Mouse (Mus musculus) right cerebral cortex, adult 2 months (tissue): ENCODE data around the gene Fgf11.

Experiments
- DNase-seq, 2 experiments: peaks; one replicate each; pipeline ENCODE4 v3.0.0; 2021 to 2022; ENCODE audit warnings: low spot score in 2 of 2

Fgf11 gene

DNA sequence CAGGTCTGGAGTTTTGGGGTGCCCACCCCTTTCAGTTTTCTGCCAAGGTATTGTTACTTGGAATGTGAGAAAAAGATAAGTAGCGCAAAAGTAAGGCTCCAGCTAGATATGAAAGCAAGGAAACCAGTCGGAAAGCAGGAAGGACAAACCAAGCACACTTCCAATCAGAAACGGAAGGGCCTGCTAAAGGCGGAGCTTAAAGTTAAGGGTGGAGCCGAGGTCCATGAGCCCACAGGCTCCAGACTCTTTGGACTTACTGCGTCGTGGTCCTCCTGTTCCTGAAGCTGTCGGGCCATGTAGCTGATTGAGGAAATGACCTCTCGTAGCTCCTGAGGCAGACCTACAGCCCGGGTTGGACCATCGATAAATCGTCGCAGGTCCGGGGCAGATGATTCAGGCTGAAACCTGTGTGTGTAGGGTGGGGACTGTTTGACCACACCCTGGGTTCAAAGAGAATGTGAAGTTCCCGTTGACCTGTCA, 16.8 kb downstream of the Fgf11 start:
- no peak for DNase-seq

DNA sequence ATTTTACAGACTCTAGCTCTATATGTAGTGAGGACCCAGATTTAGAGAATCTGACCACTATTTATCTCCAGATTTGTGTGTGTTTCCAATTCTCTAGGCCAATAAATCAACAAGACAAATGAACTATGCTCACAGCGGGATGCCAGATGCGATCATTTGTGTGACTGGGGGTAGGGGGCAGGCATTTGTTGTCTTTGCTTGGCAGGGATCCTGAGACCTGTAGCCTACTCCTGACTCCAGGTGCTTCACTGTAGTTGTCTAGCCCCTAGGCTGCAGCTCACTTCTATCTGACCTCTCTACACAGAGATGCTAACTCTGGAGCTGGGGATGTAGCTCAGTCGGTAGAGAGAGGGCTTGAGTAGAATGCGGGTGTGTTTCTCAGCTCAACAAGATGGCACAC, 19.8 kb downstream of the Fgf11 start:
- no peak for DNase-seq

DNA sequence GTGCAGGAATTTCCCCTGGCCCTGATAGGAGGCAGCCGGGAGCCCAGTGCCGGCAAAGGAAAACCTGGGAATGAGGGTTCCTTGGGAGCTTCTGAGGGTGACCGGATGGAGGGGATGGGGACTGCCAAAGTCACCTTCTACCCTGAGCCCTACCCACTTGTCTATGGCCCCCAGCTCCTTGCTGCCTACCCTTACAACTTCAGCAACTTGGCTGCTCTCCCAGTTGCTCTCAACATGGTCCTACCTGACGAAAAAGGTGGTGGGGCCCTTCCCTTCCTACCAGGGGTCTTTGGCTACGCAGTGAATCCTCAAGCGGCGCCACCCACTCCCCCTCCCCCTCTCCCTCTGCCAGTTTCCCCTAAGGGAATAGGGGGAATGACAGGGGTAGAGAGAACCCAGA, 22.7 kb downstream of the Fgf11 start:
- no peak for DNase-seq

DNA sequence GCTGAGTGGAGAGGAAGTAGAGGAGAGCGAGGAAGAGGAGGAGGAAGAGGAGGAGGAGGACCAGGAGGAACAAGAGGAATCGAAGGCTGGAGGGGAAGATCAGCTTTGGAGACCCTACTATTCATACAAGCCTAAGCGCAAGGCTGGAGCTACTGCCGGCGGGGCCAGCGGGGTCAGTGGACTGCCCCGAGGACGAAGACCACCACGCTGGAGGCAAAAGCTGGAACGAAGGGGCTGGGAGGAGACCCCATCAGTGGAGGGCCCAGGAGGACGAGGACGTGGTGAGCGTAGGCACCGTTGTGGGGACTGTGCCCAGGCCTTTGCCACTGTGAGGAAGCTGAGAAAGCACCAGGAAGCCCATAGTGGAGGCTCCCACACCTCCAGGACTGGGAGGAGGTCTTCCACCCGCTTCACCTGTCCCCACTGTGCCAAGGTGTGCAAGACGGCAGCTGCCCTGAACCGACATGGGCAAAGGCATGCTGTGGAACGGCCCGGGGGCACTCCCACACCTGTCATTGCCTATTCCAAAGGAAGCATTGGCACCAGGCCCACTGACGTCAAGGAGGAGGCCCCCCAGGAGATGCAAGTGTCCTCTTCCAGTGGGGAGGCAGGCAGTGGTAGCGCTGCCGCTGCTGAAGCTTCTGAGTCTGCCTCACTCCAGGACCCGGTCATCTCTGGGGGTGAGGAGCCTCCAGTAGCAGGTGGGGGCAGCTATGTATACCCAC, 23.2 kb downstream of the Fgf11 start:
- no peak for DNase-seq

- no peak for DNase-seq
Observed at GRCm38 (mm10) chr11:69777504-69778257, 24.0 kb downstream of the Fgf11 start.

DNA sequence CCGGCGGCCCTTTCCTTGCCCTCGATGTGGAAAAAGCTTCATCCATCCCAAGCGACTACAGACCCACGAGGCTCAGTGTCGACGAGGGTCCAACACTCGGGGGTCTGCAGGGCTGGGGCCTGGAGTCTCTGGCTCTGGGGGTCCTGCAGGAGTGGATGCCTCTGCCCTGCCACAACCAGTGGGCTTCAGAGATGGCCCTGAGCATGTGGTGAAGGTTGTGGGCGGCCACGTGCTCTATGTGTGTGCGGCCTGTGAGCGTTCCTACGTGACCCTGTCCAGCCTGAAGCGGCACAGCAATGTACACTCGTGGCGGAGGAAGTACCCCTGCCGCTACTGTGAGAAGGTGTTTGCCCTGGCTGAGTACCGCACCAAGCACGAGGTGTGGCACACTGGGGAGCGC, 25.2 kb downstream of the Fgf11 start:
- no peak for DNase-seq

DNA sequence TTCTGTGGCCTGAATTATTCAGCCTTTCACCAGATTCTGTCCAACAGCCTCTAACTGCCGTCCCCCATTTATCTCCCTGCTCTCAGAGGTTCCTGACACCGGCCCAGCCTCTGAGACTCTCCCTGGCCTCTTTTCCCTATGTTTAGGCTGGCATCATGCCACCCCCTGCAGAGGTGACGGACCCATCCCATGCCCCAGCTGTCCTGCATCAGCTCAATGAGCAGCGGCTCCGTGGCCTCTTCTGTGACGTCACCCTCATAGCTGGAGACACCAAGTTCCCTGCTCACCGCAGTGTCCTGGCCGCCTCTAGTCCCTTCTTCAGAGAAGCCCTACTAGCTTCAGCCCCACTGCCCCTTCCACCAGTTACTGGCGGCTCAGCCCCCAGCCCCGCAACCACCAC, 25.9 kb downstream of the Fgf11 start:
- no peak for DNase-seq

DNA sequence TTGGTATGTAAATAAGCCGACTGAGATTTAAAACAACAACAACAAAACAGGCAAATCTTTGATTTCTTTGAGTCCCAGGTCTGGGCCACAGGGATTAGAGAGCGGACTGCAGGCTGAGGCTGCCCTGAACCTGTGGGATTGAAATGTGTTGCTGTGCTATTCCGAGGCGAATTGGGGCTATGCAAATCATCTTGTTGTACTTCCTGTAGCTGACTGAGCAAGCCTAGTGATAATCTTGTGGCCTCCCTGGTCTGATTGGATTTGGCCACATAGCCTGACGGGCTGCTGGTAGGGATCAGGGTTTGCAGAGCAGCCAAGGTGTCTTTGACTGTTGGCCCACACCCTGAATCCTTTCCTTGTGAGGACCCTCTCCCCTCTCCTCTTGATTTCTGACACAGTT, 26.7 kb downstream of the Fgf11 start:
- DNase-seq = no peak

- no peak for DNase-seq
Observed at GRCm38 (mm10) chr11:69767625-69767909, 34.1 kb downstream of the Fgf11 start.

GRCm38 (mm10) chr11:69766872-69767624, 34.6 kb downstream of the Fgf11 start:
- no peak for DNase-seq

DNA sequence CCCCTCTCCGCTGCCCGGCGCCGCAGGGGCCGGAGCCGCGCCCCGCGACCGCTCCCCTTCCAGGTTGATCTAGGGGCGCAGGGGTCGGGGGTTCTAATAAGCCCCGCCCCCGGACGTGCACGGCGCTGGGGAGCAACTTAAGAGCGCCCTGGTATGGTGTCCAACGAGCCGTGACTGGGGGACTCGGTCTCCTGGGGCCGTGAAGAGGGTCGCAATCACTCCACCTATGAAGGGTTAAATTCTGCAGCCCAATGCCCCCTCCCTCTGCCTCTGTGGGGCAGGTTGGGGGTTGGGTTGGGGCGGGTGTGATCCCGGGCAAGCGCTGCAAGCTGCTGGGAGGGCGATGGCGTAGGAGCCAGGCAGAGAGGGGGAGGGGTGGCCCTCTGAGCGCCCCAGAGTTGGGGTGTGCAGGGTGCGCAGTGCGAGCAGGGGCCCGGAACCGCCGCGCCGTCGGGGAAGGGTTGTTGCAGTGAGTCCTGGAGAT, 35.5 kb downstream of the Fgf11 start:
- DNase-seq = peak; percentile 69

DNA sequence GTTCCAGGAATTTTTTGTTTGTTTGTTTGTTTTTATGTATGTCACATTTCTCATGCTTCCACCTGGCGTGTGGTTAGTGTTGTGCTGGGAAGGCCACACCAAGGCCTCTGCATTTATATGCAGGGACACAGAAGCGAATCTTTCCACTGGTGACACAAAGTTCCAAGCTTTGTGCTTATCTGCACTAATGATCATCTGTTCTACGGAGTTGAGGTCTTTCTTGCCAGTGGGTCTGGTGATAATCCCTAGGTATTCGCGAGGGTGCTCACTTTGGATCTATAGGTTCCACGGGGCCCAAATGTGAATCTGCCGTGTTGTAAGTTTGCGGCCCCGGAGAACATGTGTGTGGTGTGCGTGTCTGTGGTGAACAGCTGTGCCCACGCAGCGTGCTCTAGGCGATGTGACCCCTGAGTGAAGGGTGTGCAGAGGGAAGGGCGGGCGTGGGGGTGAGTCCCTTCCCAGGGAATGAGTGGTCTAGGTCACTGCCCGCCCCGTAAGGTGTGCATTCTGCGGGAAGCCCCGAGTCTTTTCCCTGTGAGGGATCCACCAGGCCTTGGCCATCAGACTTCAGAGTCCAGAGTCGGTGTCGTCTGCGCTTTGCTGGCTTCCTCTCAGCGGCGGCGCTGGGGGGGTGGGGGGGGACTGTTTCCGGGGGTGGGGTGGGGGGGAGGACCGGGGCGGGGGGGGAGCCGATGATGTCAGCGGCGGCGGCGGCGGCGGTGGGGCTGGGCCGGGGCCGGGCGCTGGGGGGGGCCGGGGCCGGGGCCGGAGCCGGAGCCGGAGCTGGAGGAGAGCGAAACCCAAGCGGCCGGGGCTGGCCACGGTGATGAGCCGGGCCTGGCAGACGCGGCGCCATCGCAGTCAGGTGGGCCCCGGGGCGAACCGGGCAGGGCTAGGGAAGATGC, 36.2 kb downstream of the Fgf11 start, which contains the start of gene Zbtb4:
Gene Zbtb4 (plus strand): TSS at position 692 of the 905 bp plus-strand sequence.
- peak in 1 of 2 experiments; percentile 60 for DNase-seq

- DNase-seq = no peak
Observed at GRCm38 (mm10) chr11:69763551-69763950, 38.1 kb downstream of the Fgf11 start.

DNA sequence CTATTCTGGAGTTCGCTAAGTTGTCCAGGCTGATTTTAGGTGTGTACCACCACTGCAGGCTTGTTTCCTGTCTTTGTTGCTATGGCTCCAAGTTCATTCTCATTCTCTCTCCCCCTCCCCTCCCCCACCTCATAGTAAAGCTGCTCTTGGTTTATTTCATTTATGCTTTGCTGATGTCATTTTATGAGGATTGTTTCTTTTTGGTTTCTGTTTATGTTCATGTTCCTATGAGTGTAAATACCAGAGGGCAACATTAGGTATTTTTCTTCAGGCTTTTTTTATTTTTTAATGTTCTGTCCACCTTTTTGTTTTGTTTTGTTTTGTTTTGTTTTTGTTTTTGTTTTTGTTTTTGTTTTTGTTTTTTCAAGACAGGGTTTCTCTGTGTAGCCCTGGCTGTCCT, 39.8 kb downstream of the Fgf11 start, which contains the start of gene Slc35g3:
Gene Slc35g3 (minus strand): TSS at position 101 of the 400 bp plus-strand sequence.
- DNase-seq = no peak

GRCm38 (mm10) chr11:69760901-69761200, 40.8 kb downstream of the Fgf11 start:
- DNase-seq = no peak

DNA sequence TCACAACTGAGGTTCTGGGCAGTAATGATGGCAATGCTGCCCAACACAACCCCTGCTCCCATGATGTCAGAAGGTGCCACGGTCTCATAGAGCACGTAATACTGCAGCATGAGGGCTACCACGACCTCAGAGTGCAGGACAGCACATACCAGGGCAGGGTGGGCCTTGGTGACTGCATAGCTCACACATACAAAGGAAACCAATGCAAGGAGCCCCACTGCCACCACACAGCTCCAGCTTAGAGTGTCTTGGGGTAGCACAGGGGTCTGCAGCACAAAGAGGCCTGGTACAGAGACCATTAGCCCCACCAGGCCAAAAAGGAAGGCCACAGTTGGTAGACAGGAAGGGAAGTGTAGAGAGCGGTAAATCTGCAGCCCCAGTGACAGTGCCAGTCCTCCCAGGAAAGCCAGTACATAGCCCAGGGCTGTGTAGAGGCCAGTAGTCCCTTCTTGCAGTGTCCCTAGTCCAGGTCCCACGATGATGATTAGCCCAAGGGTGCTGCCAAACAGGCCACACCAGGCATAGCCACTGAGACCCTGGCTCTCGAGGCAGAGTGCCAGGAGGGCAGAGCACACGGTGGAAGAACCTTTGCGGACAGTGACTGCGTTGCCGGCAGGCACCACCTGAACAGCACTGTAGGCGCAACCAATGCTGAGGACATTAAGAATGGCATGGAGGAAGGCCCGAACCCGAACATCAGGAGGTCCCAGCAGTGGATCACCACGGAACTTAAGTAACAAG, 41.3 kb downstream of the Fgf11 start:
- no peak for DNase-seq

- DNase-seq = peak; percentile 87 to 91
Observed at GRCm38 (mm10) chr11:69758971-69759721, 42.5 kb downstream of the Fgf11 start.

GRCm38 (mm10) chr11:69758478-69758970, 43.1 kb downstream of the Fgf11 start, which contains the start of gene Polr2a:
Polr2a (minus strand) TSS chr11:69758637.
- DNase-seq = peak; percentile 98

DNA sequence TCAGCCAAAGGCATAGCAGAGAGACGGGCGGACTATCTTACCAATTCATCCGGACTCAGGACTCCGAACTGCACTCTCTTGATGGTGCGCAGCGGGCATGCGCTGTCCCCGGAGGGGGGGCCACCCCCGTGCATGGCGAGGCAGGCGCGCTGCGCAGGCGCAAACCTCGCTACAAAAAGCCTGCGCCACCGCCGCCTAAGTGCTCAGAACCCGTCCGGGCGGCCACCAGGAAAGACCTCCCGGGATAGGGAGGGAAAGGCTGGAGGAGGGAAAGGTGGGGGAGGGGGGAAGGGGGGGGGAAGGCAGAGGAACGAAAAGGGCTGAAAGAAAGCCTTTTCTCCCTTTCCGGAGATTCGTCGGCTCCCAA, 43.6 kb downstream of the Fgf11 start:
- DNase-seq = peak; percentile 97 to 98
